Mouse (Mus musculus): ENCODE results near the gene Uaca. TPM values are rescaled to one million over a fixed set of nuclear protein-coding genes. Genes with fewer than 3 reads are reported as not detected.

Gene Uaca
- polyA plus RNA-seq, 1 experiment from 2014 or later = 26.2 TPM

DNA sequence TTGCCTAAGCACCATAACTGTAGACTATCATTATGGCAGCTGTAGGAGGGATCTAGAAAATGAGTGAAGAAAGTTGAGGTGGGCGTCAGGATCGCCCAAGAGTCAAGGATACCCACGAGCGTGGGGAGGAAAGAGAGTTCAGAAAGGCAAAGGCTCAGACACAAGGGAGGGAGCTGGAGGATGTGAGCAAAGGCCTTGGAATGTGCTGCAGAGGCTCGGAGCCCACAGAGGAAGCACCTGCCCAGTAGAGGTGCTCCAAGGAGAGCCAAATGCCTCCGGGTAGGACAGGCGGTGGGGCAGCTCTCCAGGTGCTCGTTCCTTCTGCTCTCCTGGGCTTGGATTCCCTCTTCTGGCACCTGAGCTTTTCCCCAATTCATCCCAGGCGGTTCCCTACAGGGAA, 17.4 kb upstream of the Uaca start:
- WGBS = 82% methylated on average over 9 of the region's 9 CpGs
- Histone ChIP-seq H3K4me3 (ENCODE audit: low read depth, low read length) (no peak overlapping the region), H3K9me3 (ENCODE audit: control insufficient read depth, low read length) (no peaks in the 10 kb centered on the region), H3K9ac (ENCODE audit: low read length) (no peak overlapping the region), H3K27ac (ENCODE audit: low read depth) (no peak overlapping the region), H3K4me2 (ENCODE audit: low read length) (no peak overlapping the region), H3K4me1 (replicated peaks; ENCODE audit: control insufficient read depth, insufficient read depth, low read length) (no peaks in the 10 kb centered on the region), H3K36me3 (ENCODE audit: control insufficient read depth, insufficient read depth, low read length) (no peaks in the 10 kb centered on the region), H3K27me3 (replicated peaks; ENCODE audit: control insufficient read depth, insufficient read depth, low read length) (no peaks in the 10 kb centered on the region)
- no peak for ATAC-seq (replicated peaks; ENCODE audit: low FRiP score, low TSS enrichment, low read depth)
- no peak for DNase-seq (ENCODE audit: low spot score)

DNA sequence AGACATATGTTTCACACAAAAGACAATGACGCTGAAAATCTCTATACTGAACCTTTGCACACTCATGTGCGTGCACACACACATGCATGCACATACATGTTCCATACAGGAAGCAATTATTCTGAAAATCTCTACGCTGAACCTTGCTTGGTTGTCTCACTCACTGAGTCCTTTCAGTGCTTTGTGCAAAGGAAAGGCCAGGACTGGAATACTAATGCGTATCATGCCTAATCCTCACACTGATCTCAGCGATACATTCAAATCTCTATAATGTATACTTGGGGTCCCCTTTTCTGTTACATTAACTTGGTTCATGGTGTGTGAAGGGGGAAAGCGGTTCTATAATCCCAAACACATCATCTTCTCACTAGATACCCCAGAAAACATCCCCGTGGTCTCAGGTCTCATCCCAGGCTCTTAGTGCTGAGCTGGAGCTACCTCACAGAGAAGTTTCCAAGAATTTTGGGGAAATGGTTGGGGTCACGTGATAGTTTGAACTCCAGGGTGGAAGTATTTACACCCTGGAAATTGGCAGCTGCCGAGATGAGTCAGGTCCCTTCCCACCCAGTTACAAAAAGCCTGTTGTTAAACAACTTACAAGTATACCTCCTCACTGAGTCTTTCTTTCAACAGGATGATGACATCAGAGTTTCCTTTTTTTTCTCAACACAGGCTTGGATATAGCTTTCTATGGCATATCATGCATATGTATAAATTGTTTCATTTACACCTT, 12.1 kb upstream of the Uaca start:
- no peaks in the 10 kb centered on the region for H3K9me3 ChIP-seq (ENCODE audit: control insufficient read depth, low read length)
- H3K4me1 ChIP-seq (replicated peaks; ENCODE audit: control insufficient read depth, insufficient read depth, low read length) = no peaks in the 10 kb centered on the region
- no peak overlapping the region for H3K4me3 ChIP-seq (ENCODE audit: low read depth, low read length)
- ATAC-seq (replicated peaks; ENCODE audit: low FRiP score, low TSS enrichment, low read depth) (no peak), DNase-seq (ENCODE audit: low spot score) (no peak)
- H3K27me3 ChIP-seq (replicated peaks; ENCODE audit: control insufficient read depth, insufficient read depth, low read length) = no peaks in the 10 kb centered on the region
- no peak overlapping the region for H3K4me2 ChIP-seq (ENCODE audit: low read length)
- H3K36me3 ChIP-seq (ENCODE audit: control insufficient read depth, insufficient read depth, low read length) = no peaks in the 10 kb centered on the region
- no peak overlapping the region for H3K9ac ChIP-seq (ENCODE audit: low read length)
- H3K27ac ChIP-seq (ENCODE audit: low read depth) = no peak overlapping the region
- WGBS = 91% methylated on average over 9 of the region's 9 CpGs

DNA sequence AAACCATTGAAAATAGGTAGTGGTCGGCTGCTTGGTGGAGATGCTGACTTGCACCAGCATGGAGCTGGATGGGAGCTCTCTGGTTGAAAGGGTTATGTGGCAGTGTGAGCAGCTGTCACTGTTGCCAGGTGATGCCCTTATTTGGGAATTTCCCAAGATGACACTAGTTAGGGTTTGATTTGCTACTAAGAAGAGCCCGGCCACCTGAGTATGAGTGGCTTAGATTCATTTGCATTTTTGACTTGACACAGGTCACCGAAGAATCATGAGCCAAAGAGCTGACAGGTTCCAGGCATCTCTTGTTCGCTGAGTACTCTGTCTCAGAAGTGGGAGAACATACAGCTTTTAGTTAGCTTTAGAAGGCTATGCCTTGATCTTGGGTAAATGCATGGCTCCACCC, 9.3 kb upstream of the Uaca start:
- Histone ChIP-seq H3K27ac (ENCODE audit: low read depth) (no peak overlapping the region), H3K9ac (ENCODE audit: low read length) (no peak overlapping the region), H3K27me3 (replicated peaks; ENCODE audit: control insufficient read depth, insufficient read depth, low read length) (no peaks in the 10 kb centered on the region), H3K4me1 (replicated peaks; ENCODE audit: control insufficient read depth, insufficient read depth, low read length) (no peaks in the 10 kb centered on the region), H3K4me3 (ENCODE audit: low read depth, low read length) (no peak overlapping the region), H3K4me2 (ENCODE audit: low read length) (no peak overlapping the region), H3K36me3 (ENCODE audit: control insufficient read depth, insufficient read depth, low read length) (no peaks in the 10 kb centered on the region), H3K9me3 (ENCODE audit: control insufficient read depth, low read length) (no peaks in the 10 kb centered on the region)
- no peak for DNase-seq (ENCODE audit: low spot score)
- ATAC-seq (replicated peaks; ENCODE audit: low FRiP score, low TSS enrichment, low read depth) = no peak
- WGBS = 73% methylated on average over 4 of the region's 4 CpGs

DNA sequence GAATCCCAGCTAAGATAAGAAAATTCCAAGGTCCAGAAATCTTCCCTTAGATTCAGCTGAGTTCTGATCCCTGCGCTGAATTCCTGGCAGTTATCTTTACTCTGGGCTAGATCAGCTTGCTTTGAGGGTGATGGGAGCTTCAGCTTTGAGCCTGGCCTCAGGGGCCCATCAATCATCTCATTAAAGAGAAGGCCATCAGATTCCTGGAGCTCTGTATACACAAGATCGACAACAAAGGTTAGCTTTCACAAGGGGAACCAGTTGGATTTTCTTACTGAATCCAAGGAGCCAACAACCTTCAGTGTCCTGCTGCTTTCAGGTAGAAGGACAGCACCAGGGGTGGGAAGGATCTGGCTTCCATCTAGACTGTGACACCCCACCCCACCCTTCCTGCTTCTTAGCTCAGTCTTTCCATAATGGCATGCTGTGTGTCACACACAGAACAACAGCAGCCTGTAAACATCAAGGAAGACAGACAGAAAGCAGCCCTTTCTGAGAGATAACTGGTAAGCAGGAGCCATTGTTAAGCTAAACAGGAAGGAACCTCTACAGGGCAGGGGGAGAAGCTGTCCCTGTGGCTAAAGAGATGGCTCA, 6.7 kb upstream of the Uaca start:
- 3% methylated on average over 2 of the region's 2 CpGs for WGBS
- DNase-seq (ENCODE audit: low spot score) (no peak), ATAC-seq (replicated peaks; ENCODE audit: low FRiP score, low TSS enrichment, low read depth) (no peak)
- H3K4me1 ChIP-seq (replicated peaks; ENCODE audit: control insufficient read depth, insufficient read depth, low read length) = no peaks in the 10 kb centered on the region
- no peaks in the 10 kb centered on the region for H3K27me3 ChIP-seq (replicated peaks; ENCODE audit: control insufficient read depth, insufficient read depth, low read length)
- no peaks in the 10 kb centered on the region for H3K9me3 ChIP-seq (ENCODE audit: control insufficient read depth, low read length)
- no peak overlapping the region for H3K27ac ChIP-seq (ENCODE audit: low read depth)
- no peak overlapping the region for H3K4me2 ChIP-seq (ENCODE audit: low read length)
- no peak overlapping the region for H3K9ac ChIP-seq (ENCODE audit: low read length)
- H3K4me3 ChIP-seq (ENCODE audit: low read depth, low read length) = no peak overlapping the region
- no peaks in the 10 kb centered on the region for H3K36me3 ChIP-seq (ENCODE audit: control insufficient read depth, insufficient read depth, low read length)

DNA sequence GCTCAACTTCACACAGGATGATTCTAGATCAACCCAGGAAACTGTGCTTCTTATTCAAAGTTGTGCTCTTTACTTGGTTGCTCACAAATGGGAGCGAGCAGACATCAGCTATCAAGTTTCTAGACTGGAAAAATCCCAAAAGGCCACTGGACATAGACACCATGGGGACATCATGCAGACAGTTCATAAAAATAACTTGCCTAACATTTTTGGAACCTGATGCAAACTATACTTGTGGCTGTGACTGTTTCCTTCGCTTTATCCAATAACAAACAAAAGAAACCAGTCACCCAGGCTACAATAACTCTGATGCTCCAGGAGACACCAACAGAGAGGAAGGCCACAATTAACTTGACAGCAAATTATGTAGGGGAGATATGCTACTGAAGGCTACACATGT, 4.1 kb upstream of the Uaca start:
- H3K9ac ChIP-seq (ENCODE audit: low read length) = no peak overlapping the region
- H3K4me1 ChIP-seq (replicated peaks; ENCODE audit: control insufficient read depth, insufficient read depth, low read length) = 0 out of 2 replicates have a peak, but pooled peaks cover 4% of the 10 kb centered on the region
- H3K36me3 ChIP-seq (ENCODE audit: control insufficient read depth, insufficient read depth, low read length) = no peaks in the 10 kb centered on the region
- H3K27ac ChIP-seq (ENCODE audit: low read depth) = no peak overlapping the region
- 84% methylated on average over 2 of the region's 2 CpGs for WGBS
- no peaks in the 10 kb centered on the region for H3K9me3 ChIP-seq (ENCODE audit: control insufficient read depth, low read length)
- H3K4me3 ChIP-seq (ENCODE audit: low read depth, low read length) = no peak overlapping the region
- H3K4me2 ChIP-seq (ENCODE audit: low read length) = no peak overlapping the region
- H3K27me3 ChIP-seq (replicated peaks; ENCODE audit: control insufficient read depth, insufficient read depth, low read length) = no peaks in the 10 kb centered on the region
- ATAC-seq (replicated peaks; ENCODE audit: low FRiP score, low TSS enrichment, low read depth) (no peak), DNase-seq (ENCODE audit: low spot score) (no peak)

DNA sequence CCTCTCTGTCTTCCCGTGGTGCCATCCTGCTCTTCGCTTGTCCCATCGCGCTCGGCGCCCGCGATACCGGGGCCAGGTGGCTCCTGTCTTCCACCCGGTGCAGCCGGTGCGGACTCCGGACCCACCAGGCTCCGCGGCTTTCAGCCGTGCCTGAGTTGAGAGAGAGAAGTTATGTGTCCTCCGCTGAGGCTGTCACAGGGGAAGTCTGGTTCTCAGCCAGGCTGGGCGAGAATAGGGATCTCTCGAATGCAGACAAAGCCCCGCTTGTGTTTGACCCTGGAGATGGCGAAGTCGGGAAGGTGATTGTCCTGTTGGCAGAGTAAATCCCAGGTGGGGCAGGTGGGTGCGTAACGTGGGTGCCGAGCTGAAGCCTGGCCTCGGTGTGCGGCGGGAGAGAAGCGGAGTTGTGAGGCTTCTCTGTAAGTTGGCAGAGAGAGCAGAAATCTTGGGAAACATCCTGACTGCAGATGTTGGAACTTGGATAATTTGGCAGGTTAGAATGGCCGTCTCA, 554 bp downstream of the Uaca start:
- Histone ChIP-seq H3K9me3 (ENCODE audit: control insufficient read depth, low read length) (no peaks in the 10 kb centered on the region), H3K4me1 (replicated peaks; ENCODE audit: control insufficient read depth, insufficient read depth, low read length) (peaks cover 9% of the 10 kb centered on the region), H3K27ac (ENCODE audit: low read depth) (peak overlapping the region; percentile 89), H3K4me3 (ENCODE audit: low read depth, low read length) (peak overlapping the region; percentile 89), H3K9ac (ENCODE audit: low read length) (peak overlapping the region; percentile 74), H3K36me3 (ENCODE audit: control insufficient read depth, insufficient read depth, low read length) (no peaks in the 10 kb centered on the region), H3K4me2 (ENCODE audit: low read length) (peak overlapping the region; percentile 68), H3K27me3 (replicated peaks; ENCODE audit: control insufficient read depth, insufficient read depth, low read length) (no peaks in the 10 kb centered on the region)
- peak; percentile 87 for DNase-seq (ENCODE audit: low spot score)
- ATAC-seq (replicated peaks; ENCODE audit: low FRiP score, low TSS enrichment, low read depth) = peak; percentile 47
- under 1% methylated on average over 30 of the region's 30 CpGs for WGBS

DNA sequence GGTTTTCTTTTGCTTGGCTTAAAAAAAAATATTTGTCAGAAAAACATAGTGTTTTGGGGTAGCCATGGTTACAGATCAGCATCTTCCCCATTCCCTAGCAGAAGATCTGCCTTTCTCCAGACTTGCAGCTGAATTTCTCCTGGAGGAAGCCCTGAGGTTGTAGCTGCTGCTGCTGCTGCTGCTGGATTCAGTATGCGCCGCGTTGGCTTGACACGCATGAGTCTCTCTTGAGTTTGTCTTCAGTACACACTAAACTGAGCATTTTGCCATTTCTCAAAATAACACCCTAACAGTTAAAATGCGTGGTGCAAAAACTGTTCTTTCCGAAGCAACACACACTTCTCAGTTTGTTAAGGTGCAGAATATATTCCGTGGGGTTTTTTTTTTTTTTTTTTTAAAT, 1.7 kb downstream of the Uaca start:
- no peak for ATAC-seq (replicated peaks; ENCODE audit: low FRiP score, low TSS enrichment, low read depth)
- Histone ChIP-seq H3K4me1 (replicated peaks; ENCODE audit: control insufficient read depth, insufficient read depth, low read length) (peaks cover 9% of the 10 kb centered on the region), H3K9ac (ENCODE audit: low read length) (no peak overlapping the region), H3K4me2 (ENCODE audit: low read length) (peak overlapping the region; percentile 68), H3K27ac (ENCODE audit: low read depth) (no peak overlapping the region), H3K27me3 (replicated peaks; ENCODE audit: control insufficient read depth, insufficient read depth, low read length) (no peaks in the 10 kb centered on the region), H3K4me3 (ENCODE audit: low read depth, low read length) (peak overlapping the region; percentile 89), H3K36me3 (ENCODE audit: control insufficient read depth, insufficient read depth, low read length) (no peaks in the 10 kb centered on the region), H3K9me3 (ENCODE audit: control insufficient read depth, low read length) (no peaks in the 10 kb centered on the region)
- no peak for DNase-seq (ENCODE audit: low spot score)
- WGBS = 73% methylated on average over 7 of the region's 7 CpGs

DNA sequence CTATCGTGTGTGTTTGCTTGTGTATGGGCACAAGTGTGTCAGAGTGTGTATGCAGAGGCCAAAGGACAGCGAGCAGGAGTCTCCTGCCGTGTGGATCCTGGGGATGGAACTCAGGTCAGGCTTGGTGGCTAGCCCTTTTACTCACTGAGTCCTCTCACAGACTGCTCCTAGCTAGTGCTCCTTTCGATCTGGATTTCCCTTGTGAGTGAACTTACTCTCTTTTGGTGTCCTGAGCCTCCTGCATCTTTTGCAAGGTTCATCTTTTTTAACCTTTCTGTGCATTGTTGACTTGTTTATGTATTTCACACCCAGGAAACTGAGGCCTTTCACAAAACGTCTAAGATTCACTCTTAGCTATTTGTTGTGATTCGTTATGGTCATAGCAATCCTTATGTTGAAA, 2.8 kb downstream of the Uaca start:
- Histone ChIP-seq H3K9me3 (ENCODE audit: control insufficient read depth, low read length) (no peaks in the 10 kb centered on the region), H3K27me3 (replicated peaks; ENCODE audit: control insufficient read depth, insufficient read depth, low read length) (no peaks in the 10 kb centered on the region), H3K36me3 (ENCODE audit: control insufficient read depth, insufficient read depth, low read length) (no peaks in the 10 kb centered on the region), H3K4me1 (replicated peaks; ENCODE audit: control insufficient read depth, insufficient read depth, low read length) (peaks cover 12% of the 10 kb centered on the region), H3K9ac (ENCODE audit: low read length) (no peak overlapping the region), H3K4me2 (ENCODE audit: low read length) (peak overlapping the region; percentile 1; the same call in 1 of the 2 replicates), H3K27ac (ENCODE audit: low read depth) (no peak overlapping the region), H3K4me3 (ENCODE audit: low read depth, low read length) (no peak overlapping the region)
- no peak for ATAC-seq (replicated peaks; ENCODE audit: low FRiP score, low TSS enrichment, low read depth)
- 78% methylated on average over 6 of the region's 6 CpGs for WGBS
- no peak for DNase-seq (ENCODE audit: low spot score)

DNA sequence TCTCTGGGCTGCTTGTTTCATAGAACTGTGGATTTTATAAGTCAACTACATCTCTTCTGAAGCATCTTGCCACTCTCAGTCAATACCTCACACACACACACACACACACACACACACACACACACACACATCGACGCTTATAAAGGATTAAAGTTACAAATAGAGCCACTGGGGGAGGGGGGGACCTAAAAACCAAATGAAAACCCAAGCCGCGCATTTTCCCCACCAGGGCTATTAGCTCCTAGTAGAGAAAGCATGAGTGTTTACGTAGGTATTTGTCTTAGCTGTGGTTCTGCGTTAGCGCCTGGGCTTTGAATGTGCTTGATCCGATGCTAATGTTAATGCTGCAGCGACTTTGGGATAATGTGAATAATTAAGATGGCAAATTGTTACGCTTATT, 4.7 kb downstream of the Uaca start:
- WGBS = 23% methylated on average over 10 of the region's 10 CpGs
- ATAC-seq (replicated peaks; ENCODE audit: low FRiP score, low TSS enrichment, low read depth) = no peak
- H3K4me3 ChIP-seq (ENCODE audit: low read depth, low read length) = no peak overlapping the region

More for the DNA sequence above, 4.7 kb downstream of the Uaca start:
- Histone ChIP-seq H3K27ac (ENCODE audit: low read depth) (no peak overlapping the region), H3K4me2 (ENCODE audit: low read length) (peak overlapping the region; percentile 22), H3K4me1 (replicated peaks; ENCODE audit: control insufficient read depth, insufficient read depth, low read length) (peaks cover 9% of the 10 kb centered on the region), H3K9ac (ENCODE audit: low read length) (no peak overlapping the region), H3K27me3 (replicated peaks; ENCODE audit: control insufficient read depth, insufficient read depth, low read length) (no peaks in the 10 kb centered on the region), H3K9me3 (ENCODE audit: control insufficient read depth, low read length) (no peaks in the 10 kb centered on the region), H3K36me3 (ENCODE audit: control insufficient read depth, insufficient read depth, low read length) (no peaks in the 10 kb centered on the region)
- no peak for DNase-seq (ENCODE audit: low spot score)
